Mouse (Mus musculus): ENCODE data around the gene Gm7792. TPM values are rescaled to one million over a fixed set of nuclear protein-coding genes. Genes with fewer than 3 reads are reported as not detected.
"Not testable (repeated sequence)": the region's sequence is repeated elsewhere in the genome, so short reads cannot be mapped to it uniquely, and the experiment has no call there.

Gene Gm7792
- total RNA-seq (2021) (not detected), polyA plus RNA-seq (2012; rRNA removed) (not detected in 2 replicates)
- long read RNA-seq = 0 reads

- DNase-seq = not testable (repeated sequence)
Observed at GRCm38 (mm10) chr5:93843476-93843875, at the start of gene Gm7792. Gm7792 (plus strand) TSS chr5:93843776.

Other genes with a start within 250 kb of the Gm7792 start
- not detected for gene C87414, start 172.2 kb upstream of the Gm7792 start, total RNA-seq (2021)
- gene C87414, start 172.2 kb upstream of the Gm7792 start, polyA plus RNA-seq (2012; rRNA removed) = not detected in 2 replicates
- not detected for gene Gm16429, start 85.3 kb downstream of the Gm7792 start, total RNA-seq (2021)
- gene Gm16429, start 85.3 kb downstream of the Gm7792 start, polyA plus RNA-seq (2012; rRNA removed) = not detected in 2 replicates
- gene BC061212, start 226.8 kb downstream of the Gm7792 start, total RNA-seq (2021) = not detected
- gene BC061212, start 226.8 kb downstream of the Gm7792 start, polyA plus RNA-seq (2012; rRNA removed) = not detected in 2 replicates
- not detected for gene Gm6351, start 232.6 kb downstream of the Gm7792 start, total RNA-seq (2021)
- not detected in 2 replicates for gene Gm6351, start 232.6 kb downstream of the Gm7792 start, polyA plus RNA-seq (2012; rRNA removed)

Data from adrenal gland, adult 2 months (tissue).